Mouse (Mus musculus) CH12.LX (cell line): ENCODE measurements around the gene Pcyox1. TPM values are rescaled to one million over a fixed set of nuclear protein-coding genes. Genes with fewer than 3 reads are reported as not detected.

Experiments used
- DNase-seq: peaks from one replicate; pipeline ENCODE4 v3.0.0-alpha.2; 2013; ENCODE audit errors: extremely low read depth
- H3K27ac ChIP-seq: 2 replicates; pipeline ENCODE4 v1.5.1; 2012; ENCODE audit warnings: low read depth, mild to moderate bottlenecking, control low read depth, moderate library complexity; ENCODE audit not compliant: insufficient read depth
- H3K27me3 ChIP-seq: replicated peaks from 2 replicates; pipeline ENCODE3; 2012; ENCODE audit warnings: inconsistent platforms
- H3K36me3 ChIP-seq, 2 experiments: replicated peaks in 1 of 2; 2 replicates each; pipeline versions ENCODE3 to v1.6.1; 2012; ENCODE audit warnings: inconsistent platforms in 1 of 2, low read length in 1 of 2, mild to moderate bottlenecking in 1 of 2, mixed read lengths in 1 of 2, moderate library complexity in 1 of 2; ENCODE audit not compliant: control insufficient read depth in 1 of 2, insufficient read depth in 1 of 2
- H3K4me1 ChIP-seq, 2 experiments: 2 replicates each; pipeline ENCODE4 v1.6.1; 2012; ENCODE audit warnings: inconsistent platforms in 1 of 2, moderate library complexity in 1 of 2; ENCODE audit not compliant: insufficient read depth in 2 of 2, control insufficient read depth in 1 of 2
- H3K4me2 ChIP-seq: 2 replicates; pipeline ENCODE4 v1.6.1; 2012; ENCODE audit warnings: low read depth, mild to moderate bottlenecking, control low read depth; ENCODE audit not compliant: poor library complexity, insufficient read depth, severe bottlenecking
- H3K4me3 ChIP-seq, 3 experiments: fragments of 150-350 bp in 1 of 3; sonication (generic) in 1 of 3; replicated peaks in 1 of 3; 2 replicates each; pipeline versions ENCODE3 to v1.5.1; 2011 to 2012; ENCODE audit warnings: low read depth in 2 of 3, low read length in 2 of 3, mild to moderate bottlenecking in 2 of 3, moderate library complexity in 2 of 3, control low read depth in 1 of 3, improper control_type of control experiment in 1 of 3, inconsistent platforms in 1 of 3, mixed read lengths in 1 of 3; ENCODE audit not compliant: poor library complexity in 1 of 3
- H3K79me2 ChIP-seq: replicated peaks from 2 replicates; pipeline ENCODE4 v1.6.1; 2012; ENCODE audit warnings: mild to moderate bottlenecking, moderate library complexity; ENCODE audit not compliant: control insufficient read depth, poor library complexity, insufficient read depth, severe bottlenecking; ENCODE audit errors: extremely low read depth
- H3K9ac ChIP-seq: 2 replicates; pipeline ENCODE4 v1.6.1; 2012; ENCODE audit warnings: low read depth, mild to moderate bottlenecking, control low read depth, moderate library complexity; ENCODE audit not compliant: insufficient read depth
- H3K9me3 ChIP-seq: replicated peaks from 2 replicates; pipeline ENCODE3; 2012; ENCODE audit warnings: low read length, inconsistent platforms, mixed read lengths
- BHLHE40 ChIP-seq: IDR thresholded peaks from 2 replicates; pipeline ENCODE4 v1.6.1; 2011; ENCODE audit warnings: mild to moderate bottlenecking, low read depth, low read length, improper control_type of control experiment
- CHD2 ChIP-seq: IDR thresholded peaks from 2 replicates; pipeline ENCODE4 v1.6.1; 2011; ENCODE audit warnings: low read length, improper control_type of control experiment
- E2F4 ChIP-seq: IDR thresholded peaks from 2 replicates; pipeline ENCODE4 v1.6.1; 2011; ENCODE audit warnings: low read depth, low read length, improper control_type of control experiment; ENCODE audit not compliant: insufficient replicate concordance
- ELF1 ChIP-seq: IDR thresholded peaks from 2 replicates; pipeline ENCODE4 v1.6.1; 2014; ENCODE audit warnings: low read depth, mild to moderate bottlenecking, inconsistent platforms, low read length, improper control_type of control experiment
- EP300 ChIP-seq: IDR thresholded peaks from 2 replicates; pipeline ENCODE4 v1.6.1; 2011; ENCODE audit warnings: low read length, improper control_type of control experiment
- HCFC1 ChIP-seq: IDR thresholded peaks from 2 replicates; pipeline ENCODE4 v1.6.1; 2012; ENCODE audit warnings: low read depth, mild to moderate bottlenecking, inconsistent platforms, low read length, improper control_type of control experiment
- JUN ChIP-seq: IDR thresholded peaks from 2 replicates; pipeline ENCODE4 v1.6.1; 2011; ENCODE audit warnings: low read depth, mild to moderate bottlenecking, low read length, improper control_type of control experiment, moderate library complexity; ENCODE audit not compliant: insufficient read depth
- JUND ChIP-seq: conservative IDR thresholded peaks from 2 replicates; pipeline ENCODE4 v1.6.1; 2011; ENCODE audit warnings: low read depth, low read length, improper control_type of control experiment
- KAT2A ChIP-seq: IDR thresholded peaks from 2 replicates; pipeline ENCODE4 v1.6.1; 2012; ENCODE audit warnings: low read length, improper control_type of control experiment, inconsistent platforms; ENCODE audit not compliant: insufficient replicate concordance
- MAFK ChIP-seq: IDR thresholded peaks from 2 replicates; pipeline ENCODE4 v1.6.1; 2011; ENCODE audit warnings: low read length, improper control_type of control experiment; ENCODE audit not compliant: insufficient replicate concordance
- MAX ChIP-seq: IDR thresholded peaks from 2 replicates; pipeline ENCODE4 v1.6.1; 2011; ENCODE audit warnings: low read length, improper control_type of control experiment
- MAZ ChIP-seq: IDR thresholded peaks from 2 replicates; pipeline ENCODE4 v1.6.1; 2012; ENCODE audit warnings: low read depth, mild to moderate bottlenecking, inconsistent platforms, low read length, improper control_type of control experiment, moderate library complexity
- MEF2A ChIP-seq: IDR thresholded peaks from 2 replicates; pipeline ENCODE4 v1.6.1; 2014; ENCODE audit warnings: low read depth, mild to moderate bottlenecking, inconsistent platforms, low read length, improper control_type of control experiment, borderline replicate concordance
- MYC ChIP-seq: IDR thresholded peaks from 2 replicates; pipeline ENCODE4 v1.6.1; 2011; ENCODE audit warnings: low read depth, mild to moderate bottlenecking, improper control_type of control experiment, low read length
- NELFE ChIP-seq: IDR thresholded peaks from 2 replicates; pipeline ENCODE4 v1.6.1; 2011; ENCODE audit warnings: low read depth, low read length, improper control_type of control experiment
- NRF1 ChIP-seq: IDR thresholded peaks from 2 replicates; pipeline ENCODE4 v1.6.1; 2014; ENCODE audit warnings: low read depth, mild to moderate bottlenecking, inconsistent platforms, low read length, improper control_type of control experiment, moderate library complexity
- PAX5 ChIP-seq: IDR thresholded peaks from 2 replicates; pipeline ENCODE4 v1.6.1; 2012; ENCODE audit warnings: low read length, inconsistent platforms, mixed read lengths
- POLR2A ChIP-seq: IDR thresholded peaks from 2 replicates; pipeline ENCODE4 v1.6.1; 2011; ENCODE audit warnings: low read depth, mild to moderate bottlenecking, improper control_type of control experiment, low read length
- RAD21 ChIP-seq: IDR thresholded peaks from 2 replicates; pipeline ENCODE4 v1.6.1; 2011; ENCODE audit warnings: low read depth, mild to moderate bottlenecking, low read length, improper control_type of control experiment, moderate library complexity
- SIN3A ChIP-seq: IDR thresholded peaks from 2 replicates; pipeline ENCODE4 v1.6.1; 2012; ENCODE audit warnings: low read length, improper control_type of control experiment, inconsistent platforms
- SMC3 ChIP-seq: IDR thresholded peaks from 2 replicates; pipeline ENCODE4 v1.6.1; 2011; ENCODE audit warnings: low read depth, low read length, improper control_type of control experiment
- TBP ChIP-seq: conservative IDR thresholded peaks from 2 replicates; pipeline ENCODE4 v1.6.1; 2011; ENCODE audit warnings: low read depth, low read length, improper control_type of control experiment
- TCF12 ChIP-seq: IDR thresholded peaks from 2 replicates; pipeline ENCODE4 v1.6.1; 2014; ENCODE audit warnings: low read depth, mild to moderate bottlenecking, inconsistent platforms, low read length, improper control_type of control experiment
- UBTF ChIP-seq: IDR thresholded peaks from 2 replicates; pipeline ENCODE4 v1.6.1; 2012; ENCODE audit warnings: low read depth, mild to moderate bottlenecking, inconsistent platforms, low read length, improper control_type of control experiment, moderate library complexity
- USF1 ChIP-seq: IDR thresholded peaks from 2 replicates; pipeline ENCODE4 v1.6.1; 2014; ENCODE audit warnings: low read depth, mild to moderate bottlenecking, inconsistent platforms, low read length, improper control_type of control experiment
- ZKSCAN1 ChIP-seq: IDR thresholded peaks from 2 replicates; pipeline ENCODE4 v1.6.1; 2012; ENCODE audit warnings: low read depth, inconsistent platforms, low read length, improper control_type of control experiment, borderline replicate concordance
- ZMIZ1 ChIP-seq: IDR thresholded peaks from 2 replicates; pipeline ENCODE4 v1.6.1; 2012; ENCODE audit warnings: low read depth, mild to moderate bottlenecking, inconsistent platforms, low read length, improper control_type of control experiment
- ZNF384 ChIP-seq: IDR thresholded peaks from 2 replicates; pipeline ENCODE4 v1.6.1; 2012; ENCODE audit warnings: low read depth, low read length, improper control_type of control experiment, inconsistent platforms
- dilution Hi-C: fragments of 300-500 bp; cut with MboI; formaldehyde crosslinking; loops from 2 replicates; pipeline ENCODE4 v1.14.3; 2020; ENCODE audit warnings: low sequenced_read_pairs; ENCODE audit not compliant: extremely low pct_unique_long_range_greater_than_20kb, extremely low pct_ligation_motif_present
- in situ Hi-C: fragments of 300-500 bp; cut with MboI; formaldehyde crosslinking; loops from 3 replicates; pipeline ENCODE4 v1.14.3; 2019; ENCODE audit warnings: low sequenced_read_pairs, low pct_ligation_motif_present, low pct_unique_long_range_greater_than_20kb, mixed read lengths
- polyA plus RNA-seq: library from polyadenylated mRNA; unstranded; fragments of >175 nt; gene quantifications from 2 replicates; pipeline ENCODE4 v1.2.1, GENCODE M21; 2012; ENCODE audit warnings: low read depth; ENCODE audit not compliant: insufficient read length
- total RNA-seq, 2 experiments: library from RNA; depleted of rRNA; stranded (reverse); fragments of 300-350 nt in 1 of 2; fragments of >200 nt in 1 of 2; gene quantifications; 2 replicates each; pipeline ENCODE4 v1.2.3; 2012 to 2014

The Pcyox1 gene
- total and polyA plus RNA-seq, 3 experiments = 8.7 to 12.9 (median 12.8) TPM

DNA sequence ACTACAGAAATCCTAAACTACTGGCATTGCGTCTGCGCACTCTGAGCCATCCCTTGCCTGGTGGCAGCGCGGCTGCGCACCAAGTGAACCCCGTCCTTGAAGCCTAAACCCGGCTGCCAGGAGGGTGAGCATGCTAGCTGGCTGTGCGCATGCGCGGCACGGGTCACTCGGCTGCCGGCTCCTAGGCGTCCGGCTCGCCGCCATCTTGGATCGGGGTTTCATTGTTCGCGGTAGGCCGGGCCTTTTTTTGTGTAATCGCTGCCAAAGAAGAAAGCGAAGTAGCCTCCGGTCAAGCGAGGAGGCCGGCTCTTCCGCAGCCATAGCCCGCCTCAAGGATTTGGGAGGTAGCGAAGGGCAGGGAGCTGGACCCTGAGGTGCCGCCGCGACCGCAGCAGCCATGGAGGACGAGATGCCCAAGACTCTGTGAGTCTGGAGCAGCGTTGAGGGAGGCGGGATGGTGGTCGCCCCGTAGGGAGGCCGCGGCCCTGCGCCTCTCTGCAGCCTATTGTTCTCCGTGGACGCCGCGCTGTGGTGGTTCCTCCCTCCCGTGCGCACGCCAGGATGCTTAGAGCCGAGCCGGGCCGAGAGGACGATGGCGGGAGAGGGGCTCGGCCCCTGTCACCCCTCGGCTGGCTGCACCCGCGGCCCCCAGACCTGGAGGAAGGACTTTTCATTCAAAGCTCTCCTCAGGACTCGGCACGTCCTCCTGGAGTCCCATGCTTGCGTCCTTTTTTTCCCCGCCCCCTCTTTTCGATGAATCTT is 7.3 kb upstream of the Pcyox1 start, which contains the start of gene Tia1:
Tia1 (plus strand) TSS at position 120 of the 762 bp plus-strand sequence.
- TF ChIP-seq EP300 = no peak
- TF ChIP-seq ZMIZ1 = no peak
- peak; percentile 61; the same call in 1 of the 2 replicates for TF ChIP-seq MYC
- peak; percentile 81 for TF ChIP-seq POLR2A
- 0 out of 2 replicates have a peak, but pooled peaks have one; percentile 56 for TF ChIP-seq TCF12
- TF ChIP-seq SIN3A = no peak; the same call in 1 of the 2 replicates
- TF ChIP-seq BHLHE40 = peak; percentile 95
- TF ChIP-seq NRF1 = peak; percentile 96
- no peak for TF ChIP-seq ZNF384
- TF ChIP-seq MAFK = no peak
- no peak for TF ChIP-seq ELF1
- TF ChIP-seq MEF2A = no peak
- TF ChIP-seq E2F4 = no peak
- TF ChIP-seq NELFE = peak; percentile 82
- TF ChIP-seq UBTF = peak; percentile 89; the same call in 1 of the 2 replicates
- no peak for TF ChIP-seq PAX5
- TF ChIP-seq HCFC1 = peak; percentile 63; the same call in 1 of the 2 replicates
- no peak for TF ChIP-seq JUN
- H3K9me3 ChIP-seq = no peaks in the 10 kb centered on the region
- H3K4me1 ChIP-seq = peaks cover 0 to 21% of the 10 kb centered on the region in 2 experiments; a peak in 2 of 4 replicates
- H3K27me3 ChIP-seq = peaks cover 5% of the 10 kb centered on the region
- peak within 1 kb of the TSS; percentile 84 for H3K9ac ChIP-seq
- H3K36me3 ChIP-seq = peaks cover 0 to 15% of the 10 kb centered on the region in 2 experiments
- DNase-seq = peak; percentile 97
- H3K4me3 ChIP-seq = peak within 1 kb of the TSS; percentile 93 to 96 (median 94)
- dilution Hi-C loops (no loop called here), in situ Hi-C loops (loop anchor here (5.0 kb wide), 1 partner anchor 37 kb away; the partner anchor contains the start of gene Fam136a)
- peaks cover 34% of the 10 kb centered on the region for H3K79me2 ChIP-seq
- peak within 1 kb of the TSS; percentile 93 for H3K4me2 ChIP-seq
- H3K27ac ChIP-seq = peak within 1 kb of the TSS; percentile 97

DNA sequence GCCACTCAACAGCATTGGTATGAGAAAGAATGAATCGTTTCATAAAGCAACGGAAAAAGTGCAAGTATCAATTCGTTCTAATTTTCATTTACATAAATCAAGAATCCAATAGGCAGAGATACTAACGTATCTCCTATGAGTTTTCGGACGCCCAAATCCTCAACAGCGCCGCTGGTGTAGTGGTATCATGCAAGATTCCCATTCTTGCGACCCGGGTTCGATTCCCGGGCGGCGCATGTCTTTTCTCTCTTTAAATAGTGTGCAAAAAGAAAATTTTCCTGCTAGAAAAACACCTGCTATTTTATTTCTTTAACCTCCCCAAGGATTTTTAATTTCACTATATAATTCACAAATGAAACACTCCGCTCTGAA is 6.8 kb upstream of the Pcyox1 start:
- peak; percentile 60; the same call in 1 of the 2 replicates for TF ChIP-seq E2F4
- 0 out of 2 replicates have a peak, but pooled peaks have one; percentile 76 for TF ChIP-seq KAT2A
- no peak for TF ChIP-seq MAX
- TF ChIP-seq TBP = peak; percentile 100
- TF ChIP-seq RAD21 = no peak
- no peak; the same call in 1 of the 2 replicates for TF ChIP-seq MYC
- TF ChIP-seq JUND = no peak
- TF ChIP-seq USF1 = no peak
- no peak for TF ChIP-seq POLR2A
- no peak for TF ChIP-seq PAX5
- no peak for TF ChIP-seq MAZ
- no peak for TF ChIP-seq ZKSCAN1
- no peak for TF ChIP-seq NRF1
- peak; percentile 97 for TF ChIP-seq ELF1
- peak; percentile 96 for TF ChIP-seq MAFK
- no peak for TF ChIP-seq SMC3
- TF ChIP-seq MEF2A = no peak
- TF ChIP-seq CHD2 = no peak
- Histone ChIP-seq H3K9ac (peak overlapping the region; percentile 76; the same call in 1 of the 2 replicates), H3K36me3 (peaks cover 0 to 13% of the 10 kb centered on the region in 2 experiments), H3K4me3 (peak overlapping the region; percentile 54 to 96 (median 94)), H3K79me2 (peaks cover 30% of the 10 kb centered on the region), H3K27me3 (peaks cover 8% of the 10 kb centered on the region), H3K27ac (no peak overlapping the region), H3K9me3 (no peaks in the 10 kb centered on the region), H3K4me2 (no peak overlapping the region; the same call in 1 of the 2 replicates), H3K4me1 (peaks cover 0 to 21% of the 10 kb centered on the region in 2 experiments; a peak in 2 of 4 replicates)
- dilution Hi-C loops (no loop called here), in situ Hi-C loops (loop anchor here (5.0 kb wide), 1 partner anchor 36 kb away; the partner anchor contains the start of gene Fam136a)
- DNase-seq = peak; percentile 87
